Mouse (Mus musculus) cerebellum, adult 2 months (tissue): ENCODE measurements around the gene Gpi1.

Experiments used
- CTCF ChIP-seq: fragments of 200-500 bp; IDR thresholded peaks from 2 replicates; pipeline ENCODE4 v1.5.1; 2011; ENCODE audit warnings: low read depth, mild to moderate bottlenecking, control low read depth, low read length, moderate library complexity, borderline replicate concordance; ENCODE audit not compliant: insufficient read depth
- POLR2A ChIP-seq: fragments of 200-500 bp; IDR thresholded peaks from 2 replicates; pipeline ENCODE4 v1.6.1; 2011; ENCODE audit warnings: low read length, control low read depth, borderline replicate concordance; ENCODE audit not compliant: insufficient read depth

- TF ChIP-seq POLR2A (no peak), CTCF (peak; percentile 75)
Observed at GRCm38 (mm10) chr7:34265876-34266346, 35.8 kb upstream of the Gpi1 start.
